Mouse (Mus musculus) heart, postnatal 0 days (tissue): ENCODE measurements at regions not wholly inside any gene's neighbourhood (a gene's known extent, or its start where the extent isn't known, plus 50 kb on each side); places are given as distances from the start of the nearest gene placed in this dataset.

Source experiments
- ATAC-seq: fragments of 200-750 bp; cut with Nextera tagmentation; 2 replicates; pipeline ENCODE4 v1.8.0; 2017; ENCODE audit warnings: low read depth, moderate number of reproducible peaks, moderate library complexity; ENCODE audit not compliant: insufficient read depth
- DNase-seq: peaks from one replicate; pipeline ENCODE4 v3.0.0-alpha.2; 2016; ENCODE audit warnings: low spot score
- H3K27ac ChIP-seq: fragments of 300-500 bp; sonication (generic); 2 replicates; pipeline ENCODE4 v1.5.1; 2014; ENCODE audit warnings: low read depth, mild to moderate bottlenecking
- H3K27me3 ChIP-seq: fragments of 300-500 bp; sonication (generic); 2 replicates; pipeline ENCODE4 v1.6.1; 2014; ENCODE audit warnings: low read length, mixed read lengths; ENCODE audit not compliant: control insufficient read depth, insufficient read depth
- H3K36me3 ChIP-seq: fragments of 300-500 bp; sonication (generic); replicated peaks from 2 replicates; pipeline ENCODE4 v1.6.1; 2014; ENCODE audit warnings: low read length, mixed read lengths; ENCODE audit not compliant: control insufficient read depth, insufficient read depth
- H3K4me1 ChIP-seq: fragments of 300-500 bp; sonication (generic); 2 replicates; pipeline ENCODE4 v1.6.1; 2014; ENCODE audit warnings: antibody characterized with exemption; ENCODE audit not compliant: control insufficient read depth, insufficient read depth
- H3K4me2 ChIP-seq: fragments of 300-500 bp; sonication (generic); 2 replicates; pipeline ENCODE4 v1.6.1; 2014; ENCODE audit warnings: low read depth, mild to moderate bottlenecking, low read length, moderate library complexity
- H3K4me3 ChIP-seq: fragments of 300-500 bp; sonication (generic); 2 replicates; pipeline ENCODE4 v1.5.1; 2014; ENCODE audit warnings: low read depth, low read length
- H3K9ac ChIP-seq: fragments of 300-500 bp; sonication (generic); replicated peaks from 2 replicates; pipeline ENCODE4 v1.6.1; 2014; ENCODE audit warnings: low read depth, low read length, mixed read lengths
- H3K9me3 ChIP-seq: fragments of 300-500 bp; sonication (generic); replicated peaks from 2 replicates; pipeline ENCODE4 v1.6.1; 2016; ENCODE audit warnings: low read length; ENCODE audit not compliant: control insufficient read depth
- CTCF ChIP-seq: IDR thresholded peaks from 2 replicates; pipeline ENCODE4 v1.5.1; 2016; ENCODE audit warnings: antibody characterized with exemption, control low read depth, low read depth
- EP300 ChIP-seq: IDR thresholded peaks from 2 replicates; pipeline ENCODE4 v1.6.1; 2016; ENCODE audit warnings: antibody characterized with exemption, low read depth
- WGBS: fragments of 180-500 bp; shearing (Covaris S2); extraction: QIAGEN DNeasy Blood & Tissue Kit; methylation state at CpG from one replicate; pipeline ENCODE4 v1.1.7; 2014; 5-methylcytosine and 5-hydroxymethylcytosine counted together

GRCm38 (mm10) chr10:122274885-122275284 is 173.4 kb upstream of the Avpr1a start:
- 63% methylated on average over 1 of the region's 1 CpGs for WGBS

GRCm38 (mm10) chr10:122274181-122274580 is 174.1 kb upstream of the Avpr1a start:
- 52% methylated on average over 3 of the region's 3 CpGs for WGBS
- no peak overlapping the region for H3K9ac ChIP-seq
- H3K36me3 ChIP-seq: no peaks in the 10 kb centered on the region
- ATAC-seq: no peak
- TF ChIP-seq CTCF (no peak), EP300 (no peak)
- no peak overlapping the region for H3K4me3 ChIP-seq
- H3K4me2 ChIP-seq: no peak overlapping the region
- H3K27me3 ChIP-seq: no peaks in the 10 kb centered on the region
- no peak for DNase-seq
- H3K27ac ChIP-seq: no peak overlapping the region
- no peaks in the 10 kb centered on the region for H3K9me3 ChIP-seq
- no peaks in the 10 kb centered on the region for H3K4me1 ChIP-seq

More at GRCm38 (mm10) chr10:122274885-122275284, 173.4 kb upstream of the Avpr1a start:
- Histone ChIP-seq H3K4me2 (no peak overlapping the region), H3K27ac (no peak overlapping the region), H3K4me3 (no peak overlapping the region), H3K4me1 (no peaks in the 10 kb centered on the region), H3K9ac (no peak overlapping the region), H3K27me3 (no peaks in the 10 kb centered on the region), H3K36me3 (no peaks in the 10 kb centered on the region), H3K9me3 (no peaks in the 10 kb centered on the region)
- DNase-seq (no peak), ATAC-seq (no peak)
- TF ChIP-seq EP300: no peak
- no peak for TF ChIP-seq CTCF

DNA sequence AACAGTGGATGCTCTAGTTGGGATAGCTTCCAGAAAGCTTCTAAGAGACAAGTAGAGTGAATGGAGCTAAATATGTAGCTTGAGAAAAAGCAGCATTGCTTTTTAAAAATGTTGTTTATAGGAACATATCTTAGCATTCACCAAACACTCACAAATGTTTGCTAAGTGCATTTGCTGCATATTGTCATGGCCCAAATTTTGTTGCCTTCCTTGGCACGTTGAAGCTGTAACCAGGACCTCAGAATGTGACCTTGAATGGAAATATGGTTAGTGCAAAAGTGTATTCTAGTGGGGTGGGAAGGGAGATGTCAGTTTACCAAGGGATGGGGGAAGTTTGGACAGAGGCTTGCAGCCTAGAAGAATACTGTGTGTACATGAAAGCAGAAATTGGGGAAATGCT is 166.9 kb upstream of the Rxylt1 start:
- ATAC-seq: no peak
- Histone ChIP-seq H3K9ac (no peak overlapping the region), H3K27ac (no peak overlapping the region), H3K4me2 (no peak overlapping the region), H3K4me3 (no peak overlapping the region), H3K27me3 (no peaks in the 10 kb centered on the region), H3K9me3 (no peaks in the 10 kb centered on the region), H3K36me3 (no peaks in the 10 kb centered on the region), H3K4me1 (no peaks in the 10 kb centered on the region)
- TF ChIP-seq CTCF (no peak), EP300 (no peak)
- WGBS: 35% methylated on average over 1 of the region's 1 CpGs
- no peak for DNase-seq

DNA sequence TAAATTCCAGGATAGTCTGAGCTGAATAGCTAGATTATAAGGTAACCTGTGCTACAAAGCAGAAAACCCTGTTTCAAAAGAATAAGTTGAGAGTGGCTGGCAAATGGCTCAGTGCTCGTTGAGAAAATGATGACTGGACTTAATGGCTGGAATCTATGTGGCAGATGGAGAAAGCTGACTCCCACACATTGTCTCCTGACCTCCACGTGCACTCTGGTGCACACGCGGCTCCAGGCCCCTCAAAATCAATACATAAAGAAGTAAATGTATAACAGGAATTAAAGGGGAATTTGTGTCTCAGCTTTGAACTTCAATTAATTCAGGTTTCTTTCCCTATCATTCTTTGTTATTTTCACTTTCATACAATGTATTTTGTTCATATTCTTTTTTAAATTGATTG is 162.2 kb upstream of the Rxylt1 start:
- 41% methylated on average over 4 of the region's 4 CpGs for WGBS
- Histone ChIP-seq H3K9ac (no peak overlapping the region), H3K4me2 (no peak overlapping the region), H3K36me3 (no peaks in the 10 kb centered on the region), H3K27ac (no peak overlapping the region), H3K27me3 (no peaks in the 10 kb centered on the region), H3K4me3 (no peak overlapping the region), H3K4me1 (no peaks in the 10 kb centered on the region), H3K9me3 (no peaks in the 10 kb centered on the region)
- no peak for DNase-seq
- no peak for ATAC-seq
- no peak for TF ChIP-seq CTCF
- TF ChIP-seq EP300: no peak

GRCm38 (mm10) chr10:122258711-122259110 is 161.5 kb upstream of the Rxylt1 start:
- no peaks in the 10 kb centered on the region for H3K9me3 ChIP-seq
- TF ChIP-seq CTCF (no peak), EP300 (no peak)
- no peak overlapping the region for H3K9ac ChIP-seq
- H3K4me3 ChIP-seq: no peak overlapping the region
- H3K4me2 ChIP-seq: no peak overlapping the region
- H3K27ac ChIP-seq: no peak overlapping the region
- no peak for ATAC-seq
- 87% methylated on average over 3 of the region's 3 CpGs for WGBS
- DNase-seq: no peak
- H3K27me3 ChIP-seq: no peaks in the 10 kb centered on the region
- H3K36me3 ChIP-seq: no peaks in the 10 kb centered on the region
- H3K4me1 ChIP-seq: no peaks in the 10 kb centered on the region

- no peak overlapping the region for H3K4me2 ChIP-seq
- H3K27me3 ChIP-seq: no peaks in the 10 kb centered on the region
- H3K27ac ChIP-seq: no peak overlapping the region
- H3K4me1 ChIP-seq: no peaks in the 10 kb centered on the region
- ATAC-seq (no peak), DNase-seq (no peak)
- WGBS: 74% methylated on average over 7 of the region's 7 CpGs
- H3K9ac ChIP-seq: no peak overlapping the region
- TF ChIP-seq CTCF: no peak
- no peak for TF ChIP-seq EP300
- no peak overlapping the region for H3K4me3 ChIP-seq
- no peaks in the 10 kb centered on the region for H3K9me3 ChIP-seq
- no peaks in the 10 kb centered on the region for H3K36me3 ChIP-seq
These were observed 134.6 kb upstream of the Rxylt1 start for GRCm38 (mm10) chr10:122231818-122232217.
